Mouse (Mus musculus) liver, adult 2 months (tissue): ENCODE results near the gene Olfr320.

Experiments used
- CTCF ChIP-seq: fragments of 200-500 bp; IDR thresholded peaks from 2 replicates; pipeline ENCODE4 v1.5.1; 2011; ENCODE audit warnings: low read depth, low read length, control low read depth
- POLR2A ChIP-seq: fragments of 200-500 bp; IDR thresholded peaks from 2 replicates; pipeline ENCODE4 v1.6.1; 2011; ENCODE audit warnings: low read length, control low read depth; ENCODE audit not compliant: insufficient read depth; ENCODE audit errors: extremely low read depth

GRCm38 (mm10) chr11:58680799-58681198 lies at the start of gene Olfr320:
- no peak for TF ChIP-seq CTCF
- TF ChIP-seq POLR2A = no peak
